In the genomic region with DNA sequence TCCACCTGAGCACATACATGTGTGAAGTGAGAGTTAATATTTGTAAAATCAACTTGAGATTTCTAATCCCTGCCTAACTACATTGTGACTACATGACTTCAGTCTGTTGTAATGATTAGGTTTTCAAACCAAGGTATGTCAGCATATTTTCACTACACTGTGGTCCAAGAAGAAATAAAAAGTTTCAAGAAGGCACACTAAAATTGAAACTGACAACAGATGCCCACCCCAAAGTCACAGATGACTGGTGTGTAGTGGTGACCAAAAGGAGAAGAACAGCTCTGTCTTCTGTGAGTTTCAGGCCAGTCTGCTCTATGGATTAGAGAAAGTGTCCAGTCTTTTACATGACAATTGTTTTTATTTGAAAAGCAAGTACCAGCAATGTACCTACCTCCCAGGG, we compare ENCODE assay signal across 14 mouse cellular contexts.
"Had no signal": no experiment of that assay in that cellular context is flagged by ENCODE, and none has a peak within 500 bp of the region (broad histone marks: within the 10 kb centered on the region; RNA-seq: fewer than 3 reads in every experiment).

No protein-coding gene starts in this region.

- H3K27ac ChIP-seq: limb, embryonic 12.5 days; liver, embryonic 13.5 days; lung, embryonic 15.5 days; midbrain, embryonic 10.5 days; neural tube, embryonic 15.5 days; stomach, postnatal 0 days had no signal

- H3K4me3 ChIP-seq: limb, embryonic 12.5 days; liver, embryonic 13.5 days; lung, embryonic 15.5 days; midbrain, embryonic 10.5 days; myocyte; neural tube, embryonic 15.5 days had no signal

- H3K9ac ChIP-seq: limb, embryonic 12.5 days; liver, embryonic 13.5 days; liver, postnatal 0 days; lung, embryonic 15.5 days; neural tube, embryonic 15.5 days had no signal

- H3K4me1 ChIP-seq: limb, embryonic 12.5 days; liver, embryonic 13.5 days; lung, embryonic 15.5 days; midbrain, embryonic 10.5 days; neural tube, embryonic 15.5 days had no signal

- H3K27me3 ChIP-seq: limb, embryonic 12.5 days; liver, embryonic 13.5 days; lung, embryonic 15.5 days; neural tube, embryonic 15.5 days had no signal

- H3K9me3 ChIP-seq: limb, embryonic 12.5 days; liver, embryonic 13.5 days; lung, embryonic 15.5 days; midbrain, embryonic 10.5 days; neural tube, embryonic 15.5 days had no signal

- DNase-seq: kidney, postnatal 14 days; liver; liver, embryonic 13.5 days; liver, postnatal 0 days; midbrain, embryonic 14.5 days; right cerebral cortex, adult 18-20 months; right cerebral cortex, postnatal 25 days; thymus, postnatal 4 days had no signal

- H3K36me3 ChIP-seq: limb, embryonic 12.5 days; liver, embryonic 13.5 days; lung, embryonic 15.5 days; midbrain, embryonic 10.5 days; neural tube, embryonic 15.5 days had no signal

- H3K4me2 ChIP-seq: limb, embryonic 12.5 days; liver, embryonic 13.5 days; lung, embryonic 15.5 days; neural tube, embryonic 15.5 days had no signal

- ATAC-seq: liver, postnatal 0 days had no signal
